Mouse (Mus musculus): ENCODE data around the gene Nppc. TPM values are rescaled to one million over a fixed set of nuclear protein-coding genes. Genes with fewer than 3 reads are reported as not detected.

The Nppc gene
- polyA plus RNA-seq, 1 experiment from 2014 or later: 3.7 TPM

GRCm38 (mm10) chr1:86700367-86700766 is 30.0 kb upstream of the Nppc start:
- ATAC-seq: no peak
- Histone ChIP-seq H3K9me3 (ENCODE audit: control insufficient read depth, low read length) (no peaks in the 10 kb centered on the region), H3K27me3 (replicated peaks; ENCODE audit: control insufficient read depth, insufficient read depth, low read length) (no peaks in the 10 kb centered on the region), H3K4me3 (replicated peaks; ENCODE audit: low read length) (no peak overlapping the region), H3K36me3 (ENCODE audit: control insufficient read depth, insufficient read depth) (no peaks in the 10 kb centered on the region), H3K9ac (replicated peaks; ENCODE audit: low read depth, low read length) (no peak overlapping the region), H3K4me1 (replicated peaks; ENCODE audit: control insufficient read depth, insufficient read depth, low read length) (peaks cover 10% of the 10 kb centered on the region), H3K4me2 (ENCODE audit: low read length) (no peak overlapping the region), H3K27ac (ENCODE audit: low read length) (no peak overlapping the region)
- 86% methylated on average over 7 of the region's 7 CpGs for WGBS

GRCm38 (mm10) chr1:86699346-86700136 is 29.2 kb upstream of the Nppc start:
- no peak overlapping the region for H3K4me3 ChIP-seq (replicated peaks; ENCODE audit: low read length)
- H3K27me3 ChIP-seq (replicated peaks; ENCODE audit: control insufficient read depth, insufficient read depth, low read length): no peaks in the 10 kb centered on the region
- WGBS: 70% methylated on average over 11 of the region's 11 CpGs
- no peaks in the 10 kb centered on the region for H3K36me3 ChIP-seq (ENCODE audit: control insufficient read depth, insufficient read depth)
- no peak overlapping the region for H3K4me2 ChIP-seq (ENCODE audit: low read length)
- ATAC-seq: no peak
- peaks cover 6% of the 10 kb centered on the region for H3K4me1 ChIP-seq (replicated peaks; ENCODE audit: control insufficient read depth, insufficient read depth, low read length)
- H3K9ac ChIP-seq (replicated peaks; ENCODE audit: low read depth, low read length): no peak overlapping the region
- H3K27ac ChIP-seq (ENCODE audit: low read length): no peak overlapping the region
- H3K9me3 ChIP-seq (ENCODE audit: control insufficient read depth, low read length): no peaks in the 10 kb centered on the region

DNA sequence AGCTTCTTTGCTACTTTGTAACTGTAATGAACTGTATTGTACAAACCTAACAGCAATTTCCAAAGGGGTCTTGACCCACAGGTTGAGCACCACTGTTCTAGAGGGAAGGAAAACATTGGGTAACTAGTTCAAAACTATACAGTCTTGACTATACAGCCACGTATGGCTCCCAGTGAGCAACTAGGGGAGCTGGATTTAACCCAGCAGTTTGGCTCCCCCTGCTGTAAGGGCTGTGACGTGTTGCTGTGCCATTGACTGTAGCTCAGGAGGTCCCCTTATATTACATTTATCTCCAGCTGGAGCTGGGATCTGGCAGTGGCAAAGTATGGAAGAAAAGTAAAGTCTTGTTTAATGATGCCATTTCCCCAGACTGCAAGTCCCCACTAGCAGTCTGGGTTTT is 28.4 kb upstream of the Nppc start:
- no peaks in the 10 kb centered on the region for H3K27me3 ChIP-seq (replicated peaks; ENCODE audit: control insufficient read depth, insufficient read depth, low read length)
- H3K9me3 ChIP-seq (ENCODE audit: control insufficient read depth, low read length): no peaks in the 10 kb centered on the region
- ATAC-seq: no peak
- H3K4me1 ChIP-seq (replicated peaks; ENCODE audit: control insufficient read depth, insufficient read depth, low read length): peaks cover 6% of the 10 kb centered on the region
- H3K27ac ChIP-seq (ENCODE audit: low read length): no peak overlapping the region
- 26% methylated on average over 2 of the region's 2 CpGs for WGBS
- H3K4me2 ChIP-seq (ENCODE audit: low read length): no peak overlapping the region
- H3K9ac ChIP-seq (replicated peaks; ENCODE audit: low read depth, low read length): no peak overlapping the region
- H3K36me3 ChIP-seq (ENCODE audit: control insufficient read depth, insufficient read depth): no peaks in the 10 kb centered on the region
- H3K4me3 ChIP-seq (replicated peaks; ENCODE audit: low read length): no peak overlapping the region

DNA sequence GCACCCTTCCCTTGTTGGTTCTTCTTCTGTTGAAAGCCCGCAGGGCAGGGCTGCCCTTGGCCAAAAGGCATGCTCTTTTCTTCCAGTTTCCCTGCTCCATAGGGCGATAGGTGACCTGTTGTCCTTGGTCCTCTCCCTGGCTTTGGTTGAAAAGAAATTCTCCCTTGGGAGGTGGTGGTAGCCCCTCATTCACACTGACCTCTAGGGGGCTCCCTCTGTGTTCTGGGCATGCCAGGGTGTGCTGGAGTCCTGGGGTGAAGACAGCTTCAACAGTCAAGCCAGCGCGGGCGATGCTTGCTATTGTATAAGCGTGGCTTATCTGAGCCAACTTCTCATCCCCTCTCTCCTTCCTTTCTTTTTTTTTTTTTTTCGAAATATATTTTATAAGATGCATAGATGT is 26.6 kb upstream of the Nppc start:
- H3K27me3 ChIP-seq (replicated peaks; ENCODE audit: control insufficient read depth, insufficient read depth, low read length): no peaks in the 10 kb centered on the region
- H3K9ac ChIP-seq (replicated peaks; ENCODE audit: low read depth, low read length): no peak overlapping the region
- H3K4me1 ChIP-seq (replicated peaks; ENCODE audit: control insufficient read depth, insufficient read depth, low read length): no peaks in the 10 kb centered on the region
- H3K9me3 ChIP-seq (ENCODE audit: control insufficient read depth, low read length): no peaks in the 10 kb centered on the region
- H3K4me3 ChIP-seq (replicated peaks; ENCODE audit: low read length): no peak overlapping the region
- WGBS: 50% methylated on average over 7 of the region's 7 CpGs
- no peak overlapping the region for H3K27ac ChIP-seq (ENCODE audit: low read length)
- no peak for ATAC-seq
- H3K4me2 ChIP-seq (ENCODE audit: low read length): no peak overlapping the region
- no peaks in the 10 kb centered on the region for H3K36me3 ChIP-seq (ENCODE audit: control insufficient read depth, insufficient read depth)

- WGBS: 33% methylated on average over 5 of the region's 5 CpGs
- no peaks in the 10 kb centered on the region for H3K36me3 ChIP-seq (ENCODE audit: control insufficient read depth, insufficient read depth)
- H3K9me3 ChIP-seq (ENCODE audit: control insufficient read depth, low read length): no peaks in the 10 kb centered on the region
- no peak overlapping the region for H3K4me2 ChIP-seq (ENCODE audit: low read length)
- no peak overlapping the region for H3K4me3 ChIP-seq (replicated peaks; ENCODE audit: low read length)
- ATAC-seq: no peak
- H3K27ac ChIP-seq (ENCODE audit: low read length): no peak overlapping the region
- H3K4me1 ChIP-seq (replicated peaks; ENCODE audit: control insufficient read depth, insufficient read depth, low read length): peaks cover 2% of the 10 kb centered on the region; the same call in 1 of the 2 replicates
- no peaks in the 10 kb centered on the region for H3K27me3 ChIP-seq (replicated peaks; ENCODE audit: control insufficient read depth, insufficient read depth, low read length)
- H3K9ac ChIP-seq (replicated peaks; ENCODE audit: low read depth, low read length): no peak overlapping the region
These were observed 20.7 kb upstream of the Nppc start for GRCm38 (mm10) chr1:86691027-86691426.

GRCm38 (mm10) chr1:86687236-86687635 is 16.9 kb upstream of the Nppc start:
- Histone ChIP-seq H3K36me3 (ENCODE audit: control insufficient read depth, insufficient read depth) (no peaks in the 10 kb centered on the region), H3K4me2 (ENCODE audit: low read length) (no peak overlapping the region), H3K9ac (replicated peaks; ENCODE audit: low read depth, low read length) (no peak overlapping the region), H3K9me3 (ENCODE audit: control insufficient read depth, low read length) (no peaks in the 10 kb centered on the region), H3K27me3 (replicated peaks; ENCODE audit: control insufficient read depth, insufficient read depth, low read length) (no peaks in the 10 kb centered on the region), H3K4me1 (replicated peaks; ENCODE audit: control insufficient read depth, insufficient read depth, low read length) (peaks cover 2% of the 10 kb centered on the region; the same call in 1 of the 2 replicates), H3K4me3 (replicated peaks; ENCODE audit: low read length) (no peak overlapping the region), H3K27ac (ENCODE audit: low read length) (no peak overlapping the region)
- 77% methylated on average over 4 of the region's 4 CpGs for WGBS
- ATAC-seq: no peak

- no peak overlapping the region for H3K4me3 ChIP-seq (replicated peaks; ENCODE audit: low read length)
- H3K4me2 ChIP-seq (ENCODE audit: low read length): no peak overlapping the region
- WGBS: 88% methylated on average over 10 of the region's 10 CpGs
- ATAC-seq: no peak
- no peak overlapping the region for H3K9ac ChIP-seq (replicated peaks; ENCODE audit: low read depth, low read length)
- 0 out of 2 replicates have a peak, but pooled peaks cover 5% of the 10 kb centered on the region for H3K4me1 ChIP-seq (replicated peaks; ENCODE audit: control insufficient read depth, insufficient read depth, low read length)
- H3K27me3 ChIP-seq (replicated peaks; ENCODE audit: control insufficient read depth, insufficient read depth, low read length): no peaks in the 10 kb centered on the region
- no peak overlapping the region for H3K27ac ChIP-seq (ENCODE audit: low read length)
- H3K9me3 ChIP-seq (ENCODE audit: control insufficient read depth, low read length): no peaks in the 10 kb centered on the region
- H3K36me3 ChIP-seq (ENCODE audit: control insufficient read depth, insufficient read depth): no peaks in the 10 kb centered on the region
These were observed 8.3 kb upstream of the Nppc start for GRCm38 (mm10) chr1:86678667-86679066.

- no peak overlapping the region for H3K9ac ChIP-seq (replicated peaks; ENCODE audit: low read depth, low read length)
- 79% methylated on average over 3 of the region's 3 CpGs for WGBS
- H3K27ac ChIP-seq (ENCODE audit: low read length): no peak overlapping the region
- H3K4me2 ChIP-seq (ENCODE audit: low read length): no peak overlapping the region
- no peak overlapping the region for H3K4me3 ChIP-seq (replicated peaks; ENCODE audit: low read length)
- 0 out of 2 replicates have a peak, but pooled peaks cover 5% of the 10 kb centered on the region for H3K4me1 ChIP-seq (replicated peaks; ENCODE audit: control insufficient read depth, insufficient read depth, low read length)
- H3K36me3 ChIP-seq (ENCODE audit: control insufficient read depth, insufficient read depth): no peaks in the 10 kb centered on the region
- no peaks in the 10 kb centered on the region for H3K9me3 ChIP-seq (ENCODE audit: control insufficient read depth, low read length)
- H3K27me3 ChIP-seq (replicated peaks; ENCODE audit: control insufficient read depth, insufficient read depth, low read length): no peaks in the 10 kb centered on the region
- ATAC-seq: no peak
These were observed 7.3 kb upstream of the Nppc start for GRCm38 (mm10) chr1:86677624-86678023.

DNA sequence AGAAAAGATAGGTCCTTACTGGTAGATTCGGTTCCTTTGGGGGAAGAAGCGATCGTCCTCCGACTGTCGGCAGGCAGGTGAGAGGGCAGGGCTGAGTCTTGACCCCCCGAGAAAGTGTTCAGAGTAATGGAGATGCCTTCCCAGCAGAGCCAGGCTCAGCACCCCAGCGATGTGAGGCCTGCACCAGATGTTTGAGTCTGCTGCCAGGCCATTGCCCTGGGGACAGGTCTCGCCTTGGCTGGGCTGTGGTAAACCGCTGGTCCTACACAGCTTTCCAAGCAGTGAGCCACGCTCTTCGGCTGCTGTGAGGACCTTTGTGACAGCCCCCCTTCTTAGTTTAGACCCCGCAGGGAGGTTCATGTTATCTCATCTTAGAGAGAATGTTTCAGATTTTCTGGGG is 4.8 kb upstream of the Nppc start:
- Histone ChIP-seq H3K9me3 (ENCODE audit: control insufficient read depth, low read length) (no peaks in the 10 kb centered on the region), H3K4me1 (replicated peaks; ENCODE audit: control insufficient read depth, insufficient read depth, low read length) (peaks cover 10% of the 10 kb centered on the region), H3K36me3 (ENCODE audit: control insufficient read depth, insufficient read depth) (no peaks in the 10 kb centered on the region), H3K4me2 (ENCODE audit: low read length) (no peak overlapping the region), H3K4me3 (replicated peaks; ENCODE audit: low read length) (no peak overlapping the region), H3K27me3 (replicated peaks; ENCODE audit: control insufficient read depth, insufficient read depth, low read length) (0 out of 2 replicates have a peak, but pooled peaks cover 2% of the 10 kb centered on the region), H3K27ac (ENCODE audit: low read length) (no peak overlapping the region), H3K9ac (replicated peaks; ENCODE audit: low read depth, low read length) (no peak overlapping the region)
- ATAC-seq: no peak
- 89% methylated on average over 12 of the region's 12 CpGs for WGBS
